Mouse (Mus musculus): ENCODE measurements around the gene Btbd8.

GRCm38 (mm10) chr5:107554336-107554735 lies 116.5 kb downstream of the Btbd8 start:
- TF ChIP-seq CTCF (IDR thresholded peaks at IDR 0.05; ENCODE audit: extremely low read depth, insufficient read depth, insufficient read length, insufficient replicate concordance) (no peak), POLR2A (IDR thresholded peaks at IDR 0.05; ENCODE audit: low read depth, low read length) (no peak)

Measured in spleen, adult 2 months (tissue).